Mouse (Mus musculus) megakaryocyte, embryonic 14.5 days (primary cell): ENCODE data around the gene Loxl3.

Experiments
- FLI1 ChIP-seq: IDR thresholded peaks from 2 replicates; pipeline ENCODE4 v1.6.1; 2012; ENCODE audit warnings: low read length, inconsistent platforms, mixed read lengths
- GATA1 ChIP-seq: IDR thresholded peaks from 3 replicates; pipeline ENCODE4 v1.6.1; 2012; ENCODE audit warnings: mixed read lengths, low read length, inconsistent platforms, borderline replicate concordance

DNA sequence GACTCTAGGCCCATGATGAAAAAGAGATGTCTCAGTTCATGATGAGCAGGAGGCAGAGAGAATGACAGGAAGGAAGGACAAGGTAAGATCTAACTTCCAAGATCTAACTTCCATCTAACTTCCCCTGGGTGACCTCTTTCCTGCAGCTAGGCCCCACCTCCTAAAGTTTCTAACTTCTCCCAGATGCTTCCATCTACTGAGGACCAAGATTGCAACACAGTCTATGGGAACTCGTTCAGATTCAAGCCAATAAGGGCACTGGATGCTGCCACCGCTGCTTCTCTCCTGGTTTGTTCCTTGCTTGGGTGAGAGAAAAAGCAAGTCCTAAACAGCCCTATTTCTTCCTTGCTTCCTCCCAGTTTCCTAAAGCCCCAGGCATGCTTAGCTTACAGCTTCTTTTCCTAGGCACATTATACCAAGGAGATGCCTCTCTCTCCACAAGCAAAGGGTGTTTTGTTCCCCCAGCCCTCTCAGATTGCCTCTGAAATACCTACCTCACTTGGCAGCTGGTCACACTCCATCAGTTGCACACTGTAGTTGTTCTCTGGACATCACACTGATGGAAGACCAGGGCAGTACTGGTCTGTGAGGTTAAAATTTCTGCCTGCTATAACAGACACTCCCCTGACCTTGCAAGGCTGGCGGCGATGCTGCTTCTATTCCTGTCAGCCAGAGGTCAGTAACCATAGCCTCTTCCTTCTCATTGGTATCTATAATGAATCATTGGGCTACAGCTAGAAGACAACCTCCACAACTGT is 13.0 kb upstream of the Loxl3 start:
- TF ChIP-seq FLI1 (no peak), GATA1 (no peak)
